In genomic region chr8:75213307-75213651, GRCm38 (mm10) we compare ENCODE assay signal across 8 mouse cellular contexts. TPM values are rescaled to one million over a fixed set of nuclear protein-coding genes. Genes with fewer than 3 reads are reported as not detected.
DNase-seq lines count a peak whose midpoint lies in the region; ATAC-seq and TF ChIP-seq lines count a peak whose summit lies in the region.

No protein-coding gene starts in this region.

- peaks cover 15% of the 10 kb centered on the region for H3K4me1 ChIP-seq in embryonic facial prominence, embryonic 15.5 days
- no peaks in the 10 kb centered on the region for H3K4me1 ChIP-seq in intestine, embryonic 14.5 days (replicated peaks; ENCODE audit: control insufficient read depth, insufficient read depth, low read length)
- H3K4me1 ChIP-seq in midbrain, postnatal 0 days (ENCODE audit: insufficient read depth, low read length) = peaks cover 4% of the 10 kb centered on the region; the same call in 1 of the 2 replicates

- no peaks in the 10 kb centered on the region for H3K36me3 ChIP-seq in embryonic facial prominence, embryonic 15.5 days
- no peaks in the 10 kb centered on the region for H3K36me3 ChIP-seq in intestine, embryonic 14.5 days (ENCODE audit: control insufficient read depth, insufficient read depth, low read length)
- H3K36me3 ChIP-seq in midbrain, postnatal 0 days (ENCODE audit: insufficient read depth, low read length) = no peaks in the 10 kb centered on the region

- peak; percentile 20 for ATAC-seq in embryonic facial prominence, embryonic 15.5 days (ENCODE audit: insufficient number of reproducible peaks, low FRiP score, low TSS enrichment, low read depth)
- ATAC-seq in intestine, embryonic 14.5 days (replicated peaks; ENCODE audit: low FRiP score, low TSS enrichment, low read depth) = peak; percentile 18; the same call in 1 of the 2 replicates
- ATAC-seq in midbrain, postnatal 0 days (ENCODE audit: low FRiP score) = peak; percentile 67
- no peak for ATAC-seq in monocyte, adult 5-6 weeks (replicated peaks; ENCODE audit: insufficient number of reproducible peaks, low FRiP score, low TSS enrichment, poor library complexity, severe bottlenecking)

- peak overlapping the region; percentile 99 for H3K4me2 ChIP-seq in embryonic facial prominence, embryonic 15.5 days (replicated peaks)
- H3K4me2 ChIP-seq in intestine, embryonic 14.5 days (ENCODE audit: low read length) = peak overlapping the region; percentile 93
- H3K4me2 ChIP-seq in midbrain, postnatal 0 days (ENCODE audit: low read depth, low read length, poor library complexity, severe bottlenecking) = peak overlapping the region; percentile 93

- intact Hi-C loops in left cerebral cortex, adult 2 months (cut with DNase I) = no loop called here
- intact Hi-C loops in left cerebral cortex, postnatal 36 days (cut with DNase I) = loop anchor here (2.0 kb wide), 1 partner anchor 78 kb away; no protein-coding TSS in a partner anchor

- H3K9me3 ChIP-seq in embryonic facial prominence, embryonic 15.5 days (replicated peaks) = no peaks in the 10 kb centered on the region
- no peaks in the 10 kb centered on the region for H3K9me3 ChIP-seq in intestine, embryonic 14.5 days (ENCODE audit: control insufficient read depth, low read length)
- no peaks in the 10 kb centered on the region for H3K9me3 ChIP-seq in midbrain, postnatal 0 days (ENCODE audit: low read length)

- H3K9ac ChIP-seq in embryonic facial prominence, embryonic 15.5 days = peak overlapping the region; percentile 28; the same call in 1 of the 2 replicates
- H3K9ac ChIP-seq in intestine, embryonic 14.5 days (ENCODE audit: low read length) = peak overlapping the region; percentile 37
- peak overlapping the region; percentile 51 for H3K9ac ChIP-seq in midbrain, postnatal 0 days (replicated peaks; ENCODE audit: low read length, poor library complexity, severe bottlenecking)

- H3K27me3 ChIP-seq in embryonic facial prominence, embryonic 15.5 days = peaks cover 59% of the 10 kb centered on the region
- H3K27me3 ChIP-seq in intestine, embryonic 14.5 days (replicated peaks; ENCODE audit: control insufficient read depth, insufficient read depth, low read length) = peaks cover 41% of the 10 kb centered on the region
- peaks cover 24% of the 10 kb centered on the region for H3K27me3 ChIP-seq in midbrain, postnatal 0 days (ENCODE audit: insufficient read depth, low read length)

- DNase-seq in left cerebral cortex, adult 2 months (ENCODE audit: extremely low spot score in 1 of 2, low spot score in 2 of 2) = no peak
- DNase-seq in left cerebral cortex, adult 18-20 months (ENCODE audit: low spot score in 2 of 2) = no peak
- no peak for DNase-seq in intestine, embryonic 14.5 days (ENCODE audit: low spot score)
- DNase-seq in midbrain, postnatal 0 days (ENCODE audit: low spot score) = no peak
- no peak for DNase-seq in gastrocnemius, postnatal 10 days
- no peak for DNase-seq in left cerebral cortex, postnatal 36 days (ENCODE audit: low spot score in 2 of 2)

- peak overlapping the region; percentile 76 for H3K27ac ChIP-seq in left cerebral cortex, adult 2 months
- no peak overlapping the region for H3K27ac ChIP-seq in embryonic facial prominence, embryonic 15.5 days (replicated peaks)
- no peak overlapping the region for H3K27ac ChIP-seq in intestine, embryonic 14.5 days (ENCODE audit: low read depth)
- no peak overlapping the region for H3K27ac ChIP-seq in midbrain, postnatal 0 days (ENCODE audit: low read depth, low read length)

- H3K4me3 ChIP-seq in left cerebral cortex, adult 2 months = peak overlapping the region; percentile 79
- peak overlapping the region; percentile 57 for H3K4me3 ChIP-seq in embryonic facial prominence, embryonic 15.5 days (replicated peaks)
- H3K4me3 ChIP-seq in intestine, embryonic 14.5 days (ENCODE audit: low read depth, low read length) = peak overlapping the region; percentile 51
- H3K4me3 ChIP-seq in midbrain, postnatal 0 days (ENCODE audit: low read depth, low read length) = peak overlapping the region; percentile 56

- under 1% methylated on average over 35 of the region's 36 CpGs for WGBS in embryonic facial prominence, embryonic 15.5 days
- WGBS in intestine, embryonic 14.5 days = 2% methylated on average over 36 of the region's 36 CpGs
- WGBS in midbrain, postnatal 0 days = 0% methylated on average over 36 of the region's 36 CpGs

- no peak for TF ChIP-seq CTCF in left cerebral cortex, adult 2 months (IDR thresholded peaks at IDR 0.05)
- no peak for TF ChIP-seq CTCF in midbrain, postnatal 0 days (IDR thresholded peaks at IDR 0.05)

RNA-seq across cellular contexts. Expression of gene Rasd2, which starts 0.5 kb away (rescaled TPM):
- 100 to 1,000 TPM in 1 of 2 experiments, 10 to 100 TPM in 1; 77.7 to 100 TPM for total RNA-seq in left cerebral cortex, adult 2 months (2021)
- total RNA-seq in left cerebral cortex, adult 18-20 months (2021) = 100 to 1,000 TPM; 109 to 128 TPM
- 0.88 and 1.4 TPM in 2 replicates for polyA plus RNA-seq in embryonic facial prominence, embryonic 15.5 days (2015; fragmentation: Nextera tagmentation; extraction: Ambion mirVana)
- 2.5 and 2.7 TPM in 2 replicates for polyA plus RNA-seq in intestine, embryonic 14.5 days (2014; fragmentation: Nextera tagmentation; extraction: Ambion mirVana)
- 10.1 and 14.4 TPM in 2 replicates for total RNA-seq in midbrain, postnatal 0 days (2014; rRNA removed)
- polyA plus RNA-seq in midbrain, postnatal 0 days (2015; fragmentation: Nextera tagmentation; extraction: Ambion mirVana) = 4.5 and 5.5 TPM in 2 replicates
- total RNA-seq in gastrocnemius, postnatal 10 days (2021) = 1 to 10 TPM; 1.4 TPM
- 100 to 1,000 TPM; 100 to 106 TPM for total RNA-seq in left cerebral cortex, postnatal 36 days (2021)
- not detected in 3 replicates for total RNA-seq in monocyte, adult 5-6 weeks (2017)
